Mouse (Mus musculus) myocyte (in vitro differentiated cells): Measurements from ENCODE around the gene Zfp385c. TPM values are rescaled to one million over a fixed set of nuclear protein-coding genes. Genes with fewer than 3 reads are reported as not detected.

Source experiments
- H3K27me3 ChIP-seq: one replicate; pipeline ENCODE4 v1.6.1; 2011; ENCODE audit not compliant: control insufficient read depth, insufficient read depth, insufficient read length
- H3K36me3 ChIP-seq: one replicate; pipeline ENCODE4 v1.6.1; 2011; ENCODE audit not compliant: control insufficient read depth, insufficient read depth
- H3K4me2 ChIP-seq: one replicate; pipeline ENCODE4 v1.6.1; 2011; ENCODE audit warnings: low read depth, control low read depth
- H3K4me3 ChIP-seq: one replicate; pipeline ENCODE4 v1.5.1; 2011; ENCODE audit warnings: mild to moderate bottlenecking, control low read depth, moderate library complexity
- H3K79me2 ChIP-seq: one replicate; pipeline ENCODE4 v1.6.1; 2011; ENCODE audit not compliant: control insufficient read depth, insufficient read depth
- H3ac ChIP-seq: one replicate; pipeline ENCODE4 v1.6.1; 2011; ENCODE audit not compliant: control insufficient read depth, insufficient read length
- CEBPB ChIP-seq: IDR thresholded peaks from 2 replicates; pipeline ENCODE4 v1.6.1; 2011; ENCODE audit warnings: mild to moderate bottlenecking, moderate library complexity; ENCODE audit not compliant: poor library complexity, insufficient read depth, severe bottlenecking
- E2F4 ChIP-seq: IDR thresholded peaks from one replicate; pipeline ENCODE4 v1.6.1; 2011; ENCODE audit warnings: mild to moderate bottlenecking, control low read depth, moderate library complexity; ENCODE audit not compliant: insufficient read depth
- MAX ChIP-seq: IDR thresholded peaks from one replicate; pipeline ENCODE4 v1.6.1; 2011; ENCODE audit warnings: low read depth, mild to moderate bottlenecking, control low read depth
- MYOD1 ChIP-seq, 3 experiments: IDR thresholded peaks; one replicate each; pipeline ENCODE4 v1.6.1; 2011; ENCODE audit warnings: control low read depth in 2 of 3, low read depth in 2 of 3, mild to moderate bottlenecking in 2 of 3, moderate library complexity in 1 of 3; ENCODE audit not compliant: insufficient read length in 2 of 3, control insufficient read depth in 1 of 3
- MYOG ChIP-seq, 3 experiments: IDR thresholded peaks; one replicate each; pipeline ENCODE4 v1.6.1; 2011; ENCODE audit warnings: control low read depth in 2 of 3, low read depth in 2 of 3, mild to moderate bottlenecking in 2 of 3; ENCODE audit not compliant: insufficient read length in 2 of 3, control insufficient read depth in 1 of 3, insufficient read depth in 1 of 3
- POLR2A ChIP-seq: IDR thresholded peaks from one replicate; pipeline ENCODE4 v1.6.1; 2011; ENCODE audit warnings: low read depth, mild to moderate bottlenecking, control low read depth, moderate library complexity; ENCODE audit not compliant: insufficient read length
- POLR2AphosphoS2 ChIP-seq: IDR thresholded peaks from one replicate; pipeline ENCODE4 v1.6.1; 2011; ENCODE audit warnings: low read depth, control low read depth; ENCODE audit not compliant: insufficient read length
- REST ChIP-seq: IDR thresholded peaks from one replicate; pipeline ENCODE4 v1.6.1; 2011; ENCODE audit warnings: mild to moderate bottlenecking, control low read depth, moderate library complexity; ENCODE audit not compliant: insufficient read depth, insufficient read length
- SRF ChIP-seq: IDR thresholded peaks from one replicate; pipeline ENCODE4 v1.6.1; 2011; ENCODE audit warnings: low read depth; ENCODE audit not compliant: control insufficient read depth, insufficient read length
- TCF12 ChIP-seq: IDR thresholded peaks from one replicate; pipeline ENCODE4 v1.6.1; 2011; ENCODE audit warnings: mild to moderate bottlenecking, control low read depth; ENCODE audit not compliant: poor library complexity, insufficient read depth, severe bottlenecking
- TCF3 ChIP-seq: IDR thresholded peaks from one replicate; pipeline ENCODE4 v1.6.1; 2011; ENCODE audit warnings: low read depth, control low read depth; ENCODE audit not compliant: insufficient read length
- USF1 ChIP-seq: IDR thresholded peaks from one replicate; pipeline ENCODE4 v1.6.1; 2011; ENCODE audit warnings: low read depth, mild to moderate bottlenecking, control low read depth, moderate library complexity
- polyA plus RNA-seq: library from polyadenylated mRNA; unstranded; fragments of >200 nt; fragmentation: generic; extraction: Trizol; gene quantifications from one replicate; pipeline ENCODE4 v1.2.1, GENCODE M21; 2012; ENCODE audit warnings: missing spikeins

Gene Zfp385c
- polyA plus RNA-seq, 1 experiment, result 0.24 TPM

- no peak for TF ChIP-seq POLR2A
- no peak for TF ChIP-seq TCF3
- no peak for TF ChIP-seq MYOD1 (IDR thresholded peaks at IDR 0.05; ENCODE audit: control insufficient read depth in 1 of 3, insufficient read length in 2 of 3, low read depth in 2 of 3)
- no peak for TF ChIP-seq MAX
- no peak for TF ChIP-seq MYOG (IDR thresholded peaks at IDR 0.05; ENCODE audit: control insufficient read depth in 1 of 3, insufficient read depth in 1 of 3, insufficient read length in 2 of 3, low read depth in 2 of 3)
- TF ChIP-seq CEBPB, result no peak
- TF ChIP-seq POLR2AphosphoS2, result no peak
- TF ChIP-seq USF1, result no peak
- TF ChIP-seq SRF, result no peak
- TF ChIP-seq REST, result no peak
- TF ChIP-seq TCF12, result no peak
- no peak for TF ChIP-seq E2F4
- H3K4me3 ChIP-seq, result peak within 1 kb of the TSS; percentile 39
- H3K36me3 ChIP-seq, result peaks cover 14% of the 10 kb centered on the region
- H3K4me2 ChIP-seq, result peak within 1 kb of the TSS; percentile 42
- H3ac ChIP-seq, result no peak within 1 kb of the TSS
- H3K79me2 ChIP-seq, result no peaks in the 10 kb centered on the region
- no peaks in the 10 kb centered on the region for H3K27me3 ChIP-seq
Observed at GRCm38 (mm10) chr11:100713735-100714533, 21.7 kb upstream of the Zfp385c start, which contains the start of gene Hspb9. Gene Hspb9 (plus strand): TSS chr11:100713850.

GRCm38 (mm10) chr11:100713174-100713573, 20.9 kb upstream of the Zfp385c start:
- H3ac ChIP-seq, result no peak overlapping the region
- no peak for TF ChIP-seq MYOD1 (IDR thresholded peaks at IDR 0.05; ENCODE audit: control insufficient read depth in 1 of 3, insufficient read length in 2 of 3, low read depth in 2 of 3)
- TF ChIP-seq POLR2AphosphoS2, result peak; percentile 10
- no peak overlapping the region for H3K4me2 ChIP-seq
- no peak overlapping the region for H3K4me3 ChIP-seq
- H3K27me3 ChIP-seq, result no peaks in the 10 kb centered on the region
- peaks cover 16% of the 10 kb centered on the region for H3K36me3 ChIP-seq
- no peaks in the 10 kb centered on the region for H3K79me2 ChIP-seq

- Histone ChIP-seq H3ac (peak within 1 kb of the TSS; percentile 15), H3K36me3 (peaks cover 22% of the 10 kb centered on the region), H3K27me3 (no peaks in the 10 kb centered on the region), H3K79me2 (no peaks in the 10 kb centered on the region), H3K4me3 (peak within 1 kb of the TSS; percentile 39), H3K4me2 (peak within 1 kb of the TSS; percentile 75)
- no peak for TF ChIP-seq MYOG (IDR thresholded peaks at IDR 0.05; ENCODE audit: control insufficient read depth in 1 of 3, insufficient read depth in 1 of 3, insufficient read length in 2 of 3, low read depth in 2 of 3)
- TF ChIP-seq CEBPB, result no peak
- TF ChIP-seq TCF3, result no peak
- TF ChIP-seq REST, result no peak
- peak; percentile 95 for TF ChIP-seq POLR2A
- TF ChIP-seq POLR2AphosphoS2, result peak; percentile 98
- TF ChIP-seq E2F4, result no peak
- TF ChIP-seq USF1, result no peak
Observed at GRCm38 (mm10) chr11:100711783-100712615, 19.7 kb upstream of the Zfp385c start, which contains the start of gene Kat2a. Gene Kat2a (minus strand): TSS chr11:100712465.

GRCm38 (mm10) chr11:100710977-100711376, 18.7 kb upstream of the Zfp385c start:
- H3ac ChIP-seq, result no peak overlapping the region
- H3K36me3 ChIP-seq, result peaks cover 19% of the 10 kb centered on the region
- no peaks in the 10 kb centered on the region for H3K27me3 ChIP-seq
- no peak overlapping the region for H3K4me2 ChIP-seq
- H3K79me2 ChIP-seq, result no peaks in the 10 kb centered on the region
- no peak for TF ChIP-seq POLR2AphosphoS2
- TF ChIP-seq REST, result no peak
- no peak for TF ChIP-seq CEBPB
- no peak for TF ChIP-seq E2F4
- no peak for TF ChIP-seq TCF3
- no peak for TF ChIP-seq POLR2A
- TF ChIP-seq MYOG (IDR thresholded peaks at IDR 0.05; ENCODE audit: control insufficient read depth in 1 of 3, insufficient read depth in 1 of 3, insufficient read length in 2 of 3, low read depth in 2 of 3), result no peak
- no peak for TF ChIP-seq SRF
- peak overlapping the region; percentile 39 for H3K4me3 ChIP-seq
